Mouse (Mus musculus) cerebellum, adult 8-10 months (tissue): ENCODE measurements around the gene Tmem243.

Experiments
- DNase-seq: peaks from one replicate; pipeline ENCODE4 v3.0.0; 2022

Gene Tmem243

DNA sequence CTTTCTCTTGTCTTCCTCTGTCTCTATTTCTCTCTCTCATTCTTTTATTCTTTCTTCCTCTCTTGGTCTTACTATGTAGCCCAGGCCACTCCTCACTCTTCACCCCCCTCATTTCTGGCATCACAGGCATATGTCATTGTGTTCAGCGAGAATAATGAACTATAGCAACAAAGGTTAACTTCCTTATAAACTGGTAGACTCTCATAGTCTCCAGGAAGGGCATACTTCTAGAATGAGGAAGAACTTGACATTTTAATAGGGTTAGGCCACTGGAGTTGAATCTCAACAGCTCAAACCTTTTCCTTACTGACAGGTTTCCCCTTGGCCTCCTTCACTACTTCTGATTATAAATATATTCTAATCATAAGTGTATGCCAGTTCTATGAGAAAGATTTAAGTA, 86.0 kb downstream of the Tmem243 start:
- DNase-seq = no peak
